Mouse (Mus musculus) forebrain, embryonic 10.5 days (tissue): ENCODE data around the gene Dlg2. TPM values are rescaled to one million over a fixed set of nuclear protein-coding genes. Genes with fewer than 3 reads are reported as not detected.

Experiments used
- DNase-seq: peaks from one replicate; pipeline ENCODE4 v3.0.0-alpha.2; 2017; ENCODE audit warnings: low spot score; ENCODE audit errors: extremely low spot score
- H3K27ac ChIP-seq: fragments of 300-500 bp; sonication (generic); 2 replicates; pipeline ENCODE4 v1.5.1; 2016; ENCODE audit warnings: mild to moderate bottlenecking
- H3K27me3 ChIP-seq: fragments of 300-500 bp; sonication (generic); 2 replicates; pipeline ENCODE4 v1.6.1; 2016; ENCODE audit warnings: mild to moderate bottlenecking; ENCODE audit not compliant: poor library complexity, severe bottlenecking
- H3K36me3 ChIP-seq: fragments of 300-500 bp; sonication (generic); replicated peaks from 2 replicates; pipeline ENCODE4 v1.6.1; 2016; ENCODE audit warnings: mild to moderate bottlenecking, moderate library complexity
- H3K4me1 ChIP-seq: fragments of 300-500 bp; sonication (generic); 2 replicates; pipeline ENCODE4 v1.6.1; 2016
- H3K4me3 ChIP-seq: fragments of 300-500 bp; sonication (generic); 2 replicates; pipeline ENCODE4 v1.5.1; 2016; ENCODE audit warnings: mild to moderate bottlenecking, moderate library complexity
- H3K9me3 ChIP-seq: fragments of 300-500 bp; sonication (generic); 2 replicates; pipeline ENCODE4 v1.6.1; 2016; ENCODE audit warnings: mild to moderate bottlenecking, moderate library complexity
- WGBS: fragments of 180-500 bp; shearing (Covaris S2); methylation state at CpG from one replicate; pipeline ENCODE4 v1.1.7; 2016; 5-methylcytosine and 5-hydroxymethylcytosine counted together
- polyA plus RNA-seq: library from polyadenylated mRNA; unstranded; fragments of >200 nt; fragmentation: Nextera tagmentation; extraction: Ambion mirVana; gene quantifications from 2 replicates; pipeline ENCODE4 v1.2.1, GENCODE M21; 2016

Dlg2 gene
- polyA plus RNA-seq, 1 experiment from 2014 or later: 0.95 TPM

GRCm38 (mm10) chr7:92454176-92454575 lies 1977.7 kb downstream of the Dlg2 start:
- Histone ChIP-seq H3K4me3 (no peak overlapping the region), H3K27me3 (no peaks in the 10 kb centered on the region), H3K27ac (no peak overlapping the region), H3K9me3 (no peaks in the 10 kb centered on the region), H3K4me1 (no peaks in the 10 kb centered on the region), H3K36me3 (no peaks in the 10 kb centered on the region)
- 75% methylated on average over 2 of the region's 2 CpGs for WGBS
- DNase-seq: no peak

GRCm38 (mm10) chr7:92455927-92456326 lies 1979.5 kb downstream of the Dlg2 start:
- H3K4me3 ChIP-seq: no peak overlapping the region
- no peak overlapping the region for H3K27ac ChIP-seq
- H3K36me3 ChIP-seq: no peaks in the 10 kb centered on the region
- H3K4me1 ChIP-seq: no peaks in the 10 kb centered on the region
- no peaks in the 10 kb centered on the region for H3K9me3 ChIP-seq
- no peaks in the 10 kb centered on the region for H3K27me3 ChIP-seq
- no peak for DNase-seq
- 73% methylated on average over 5 of the region's 5 CpGs for WGBS

GRCm38 (mm10) chr7:92457791-92458190 lies 1981.3 kb downstream of the Dlg2 start:
- no peak for DNase-seq
- 45% methylated on average over 4 of the region's 4 CpGs for WGBS

DNA sequence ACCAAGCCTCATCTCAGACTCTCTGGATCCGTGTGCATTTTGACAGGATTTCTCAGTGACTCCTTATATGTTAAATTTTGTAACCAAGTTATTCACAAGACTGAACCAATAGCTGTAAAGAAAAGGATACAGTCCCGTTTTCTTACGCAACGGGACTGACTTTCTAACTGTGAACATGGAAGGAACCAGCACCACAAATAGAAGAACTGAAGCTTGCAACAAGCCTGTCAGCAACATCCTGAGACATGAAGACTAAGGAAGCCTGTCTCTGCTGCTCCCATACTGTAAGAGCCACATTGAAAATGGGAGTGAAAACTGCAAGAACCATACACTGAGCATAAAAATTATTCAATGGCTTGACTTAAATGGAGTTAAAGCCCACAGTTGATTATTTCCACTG lies 1981.8 kb downstream of the Dlg2 start:
- no peak for DNase-seq
- Histone ChIP-seq H3K4me3 (no peak overlapping the region), H3K27me3 (no peaks in the 10 kb centered on the region), H3K36me3 (no peaks in the 10 kb centered on the region), H3K27ac (no peak overlapping the region), H3K9me3 (no peaks in the 10 kb centered on the region), H3K4me1 (no peaks in the 10 kb centered on the region)
- WGBS: 82% methylated on average over 4 of the region's 4 CpGs

More at GRCm38 (mm10) chr7:92457791-92458190, 1981.3 kb downstream of the Dlg2 start:
- Histone ChIP-seq H3K27ac (no peak overlapping the region), H3K36me3 (no peaks in the 10 kb centered on the region), H3K4me3 (no peak overlapping the region), H3K4me1 (no peaks in the 10 kb centered on the region), H3K27me3 (no peaks in the 10 kb centered on the region), H3K9me3 (no peaks in the 10 kb centered on the region)

DNA sequence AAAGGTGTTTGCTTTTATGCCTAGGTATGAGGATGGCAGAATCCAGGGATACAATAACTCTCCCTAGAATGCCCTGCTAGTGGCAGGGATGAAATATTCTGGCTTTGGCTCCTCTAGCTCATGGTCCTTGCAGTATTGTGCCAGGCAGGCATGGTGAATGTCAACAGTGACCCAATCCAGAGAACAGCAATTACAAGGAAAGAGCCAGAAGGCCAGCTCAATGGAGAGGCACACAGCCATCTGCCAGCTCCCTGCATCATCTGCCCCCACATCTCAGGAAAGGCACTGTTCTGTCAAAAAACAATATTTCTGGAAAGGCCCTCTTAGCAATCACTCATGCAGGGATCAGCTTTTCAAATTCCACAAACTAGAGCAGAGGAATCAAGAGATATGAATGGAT lies 1984.1 kb downstream of the Dlg2 start:
- Histone ChIP-seq H3K4me1 (peaks cover 4% of the 10 kb centered on the region; the same call in 1 of the 2 replicates), H3K27ac (no peak overlapping the region), H3K27me3 (no peaks in the 10 kb centered on the region), H3K9me3 (no peaks in the 10 kb centered on the region), H3K36me3 (no peaks in the 10 kb centered on the region), H3K4me3 (no peak overlapping the region)
- no peak for DNase-seq

- Histone ChIP-seq H3K4me3 (no peak overlapping the region), H3K27ac (no peak overlapping the region), H3K4me1 (peaks cover 4% of the 10 kb centered on the region; the same call in 1 of the 2 replicates), H3K27me3 (no peaks in the 10 kb centered on the region), H3K9me3 (no peaks in the 10 kb centered on the region), H3K36me3 (no peaks in the 10 kb centered on the region)
- WGBS: 86% methylated on average over 3 of the region's 3 CpGs
- DNase-seq: no peak
Observed at GRCm38 (mm10) chr7:92461256-92461655, 1984.8 kb downstream of the Dlg2 start.

DNA sequence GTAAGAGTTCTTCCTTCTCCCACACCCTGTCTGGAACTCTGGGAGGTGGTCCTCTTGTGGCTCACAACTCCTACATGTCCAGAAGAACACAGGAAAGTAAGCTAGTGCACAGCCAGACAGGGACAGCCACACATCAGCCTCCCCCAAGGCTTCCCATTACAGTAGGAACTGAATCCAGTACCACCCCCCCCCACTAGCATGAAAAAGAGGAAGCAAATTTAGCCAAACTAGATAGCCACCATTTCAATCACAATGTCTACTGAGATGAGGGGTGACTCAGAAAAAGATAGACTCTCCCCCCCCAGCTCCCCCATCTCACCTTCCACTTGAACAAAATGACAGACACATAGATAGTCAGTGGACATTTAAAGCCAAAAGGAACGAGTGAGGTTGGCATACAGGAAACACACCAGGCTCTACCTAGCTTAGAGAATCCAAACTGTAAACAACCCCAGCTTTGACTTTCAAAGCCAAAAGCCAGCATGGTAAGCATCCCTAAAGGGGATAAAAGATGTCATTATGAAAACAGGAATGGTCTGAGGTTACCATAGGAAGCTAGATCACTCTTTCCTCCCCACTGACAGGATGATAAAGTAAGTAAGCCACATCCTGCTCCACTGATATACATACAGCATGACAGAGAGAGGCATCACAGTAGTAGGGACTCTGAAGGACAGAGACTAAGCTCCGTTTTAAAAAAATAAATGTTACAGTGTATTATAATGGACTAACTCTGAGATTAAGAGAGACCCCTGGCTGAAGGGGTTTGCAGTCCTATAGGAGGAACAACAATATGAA lies 1986.8 kb downstream of the Dlg2 start:
- H3K27me3 ChIP-seq: no peaks in the 10 kb centered on the region
- H3K4me1 ChIP-seq: peaks cover 4% of the 10 kb centered on the region; the same call in 1 of the 2 replicates
- no peak overlapping the region for H3K4me3 ChIP-seq
- 80% methylated on average over 2 of the region's 2 CpGs for WGBS
- no peak overlapping the region for H3K27ac ChIP-seq
- no peaks in the 10 kb centered on the region for H3K36me3 ChIP-seq
- H3K9me3 ChIP-seq: no peaks in the 10 kb centered on the region
- no peak for DNase-seq

- no peak overlapping the region for H3K4me3 ChIP-seq
- H3K27me3 ChIP-seq: no peaks in the 10 kb centered on the region
- no peak for DNase-seq
- H3K36me3 ChIP-seq: no peaks in the 10 kb centered on the region
- no peaks in the 10 kb centered on the region for H3K9me3 ChIP-seq
- H3K27ac ChIP-seq: no peak overlapping the region
- peaks cover 4% of the 10 kb centered on the region; the same call in 1 of the 2 replicates for H3K4me1 ChIP-seq
- 44% methylated on average over 2 of the region's 2 CpGs for WGBS
Observed at GRCm38 (mm10) chr7:92464290-92464689, 1987.8 kb downstream of the Dlg2 start.

DNA sequence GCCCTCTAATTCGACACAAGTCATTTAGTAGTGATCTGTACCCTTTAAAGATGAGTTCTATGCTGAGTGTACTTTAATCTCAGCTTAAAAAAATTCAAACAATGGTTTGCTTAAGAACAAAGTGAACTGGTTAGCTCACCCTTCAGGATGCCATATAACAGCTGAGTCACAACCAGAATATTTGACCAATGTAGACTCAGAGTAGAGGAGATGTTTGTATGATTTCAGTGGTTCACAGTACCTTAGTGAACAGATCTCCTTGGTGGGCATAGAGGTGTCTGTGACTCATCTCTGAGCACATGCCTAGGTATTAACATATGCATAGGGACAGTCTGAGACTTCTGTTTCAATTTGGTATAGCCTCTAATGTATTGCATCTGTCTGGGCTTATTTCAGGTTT lies 2002.7 kb downstream of the Dlg2 start:
- Histone ChIP-seq H3K9me3 (no peaks in the 10 kb centered on the region), H3K27me3 (no peaks in the 10 kb centered on the region), H3K36me3 (no peaks in the 10 kb centered on the region), H3K4me3 (no peak overlapping the region), H3K4me1 (no peaks in the 10 kb centered on the region), H3K27ac (no peak overlapping the region)
- WGBS: 70% methylated on average over 1 of the region's 1 CpGs
- no peak for DNase-seq

DNA sequence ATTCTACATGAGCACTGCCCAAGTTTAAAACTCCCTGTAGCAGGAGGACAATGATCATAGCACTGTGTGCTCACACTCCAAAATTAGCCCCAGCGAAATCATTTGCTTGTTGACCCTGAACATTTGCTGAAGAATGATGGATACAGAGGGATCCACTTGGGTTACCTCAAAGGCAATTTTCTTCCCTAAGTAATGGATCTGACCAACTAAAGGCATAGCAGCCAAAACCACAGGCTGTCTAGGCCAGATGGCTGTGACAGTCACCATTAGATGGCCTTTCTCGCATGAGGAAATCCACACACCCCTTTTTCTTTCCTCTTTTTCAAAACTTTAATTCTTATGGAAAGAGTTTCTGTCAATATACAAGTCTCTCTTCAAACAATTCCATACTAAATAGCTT lies 2003.3 kb downstream of the Dlg2 start:
- H3K4me1 ChIP-seq: no peaks in the 10 kb centered on the region
- no peak for DNase-seq
- no peak overlapping the region for H3K27ac ChIP-seq
- H3K4me3 ChIP-seq: no peak overlapping the region
- no peaks in the 10 kb centered on the region for H3K27me3 ChIP-seq
- H3K9me3 ChIP-seq: no peaks in the 10 kb centered on the region
- WGBS: 92% methylated on average over 2 of the region's 2 CpGs
- H3K36me3 ChIP-seq: no peaks in the 10 kb centered on the region

- no peaks in the 10 kb centered on the region for H3K27me3 ChIP-seq
- H3K36me3 ChIP-seq: no peaks in the 10 kb centered on the region
- peaks cover 3% of the 10 kb centered on the region; the same call in 1 of the 2 replicates for H3K4me1 ChIP-seq
- H3K27ac ChIP-seq: no peak overlapping the region
- no peak overlapping the region for H3K4me3 ChIP-seq
- DNase-seq: no peak
- H3K9me3 ChIP-seq: no peaks in the 10 kb centered on the region
- 88% methylated on average over 3 of the region's 3 CpGs for WGBS
Observed at GRCm38 (mm10) chr7:92483346-92483745, 2006.9 kb downstream of the Dlg2 start.

DNA sequence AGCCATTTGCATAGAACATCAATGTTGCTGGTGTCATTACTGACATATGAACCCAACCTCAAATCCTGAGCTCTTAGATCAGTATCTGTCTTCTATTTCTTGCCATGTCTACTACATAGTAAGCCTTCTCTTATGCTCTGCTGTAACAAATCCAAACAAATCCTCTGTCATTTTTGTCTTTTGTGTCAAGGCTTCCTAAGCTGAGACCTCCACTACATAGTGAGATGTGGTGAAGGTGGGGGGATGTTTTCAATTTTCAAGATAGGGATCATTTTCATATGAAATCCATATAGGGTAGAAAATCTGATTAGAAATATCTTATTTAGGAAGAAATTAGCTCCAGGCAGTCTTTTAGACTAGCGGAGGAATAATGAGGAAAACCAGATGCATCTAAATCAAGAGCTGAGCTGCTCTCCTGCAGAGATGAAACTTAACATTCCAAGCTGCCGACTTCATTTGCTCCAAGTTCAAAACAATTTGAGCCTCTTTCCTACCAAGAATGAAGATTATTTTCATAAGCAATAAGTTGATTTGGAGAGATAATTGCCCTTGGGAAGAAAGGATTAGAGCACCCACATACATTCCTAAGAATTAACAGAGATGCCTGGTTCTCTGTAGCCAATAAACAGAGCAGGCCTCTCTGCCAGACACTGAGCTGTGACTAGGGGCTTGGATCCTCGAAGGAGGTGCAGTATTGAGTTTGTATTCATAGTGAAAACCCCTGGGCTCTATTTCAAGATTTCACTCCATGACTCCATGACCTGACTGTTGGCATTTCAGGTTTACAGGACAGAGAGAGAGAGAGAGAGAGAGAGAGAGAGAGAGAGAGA lies 2009.6 kb downstream of the Dlg2 start:
- Histone ChIP-seq H3K4me3 (no peak overlapping the region), H3K27me3 (no peaks in the 10 kb centered on the region), H3K36me3 (no peaks in the 10 kb centered on the region), H3K9me3 (no peaks in the 10 kb centered on the region), H3K27ac (no peak overlapping the region), H3K4me1 (peaks cover 3% of the 10 kb centered on the region; the same call in 1 of the 2 replicates)
- WGBS: 67% methylated on average over 3 of the region's 3 CpGs
- DNase-seq: no peak

DNA sequence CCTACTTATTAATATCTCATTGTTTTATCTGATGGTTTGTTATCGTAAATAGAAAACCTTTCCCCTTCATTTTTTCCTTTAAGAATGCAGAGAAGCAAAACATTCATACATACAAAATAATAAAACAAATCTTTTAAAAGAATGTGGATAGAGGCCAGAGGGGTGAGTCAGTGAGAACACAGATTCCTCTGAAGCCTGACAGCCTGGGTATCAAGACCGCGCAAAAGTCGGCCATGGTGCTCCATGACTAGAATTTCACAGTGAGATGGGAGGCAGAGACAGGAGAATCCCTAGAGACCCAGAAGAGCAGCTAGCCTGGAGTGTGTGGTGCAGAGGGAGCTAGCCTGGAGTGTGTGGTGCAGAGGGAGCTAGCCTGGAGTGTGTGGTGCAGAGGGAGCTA lies 2010.4 kb downstream of the Dlg2 start:
- H3K4me3 ChIP-seq: no peak overlapping the region
- 96% methylated on average over 4 of the region's 4 CpGs for WGBS
- H3K4me1 ChIP-seq: peaks cover 3% of the 10 kb centered on the region; the same call in 1 of the 2 replicates
- no peaks in the 10 kb centered on the region for H3K36me3 ChIP-seq
- H3K27ac ChIP-seq: no peak overlapping the region
- no peak for DNase-seq
- no peaks in the 10 kb centered on the region for H3K27me3 ChIP-seq
- H3K9me3 ChIP-seq: no peaks in the 10 kb centered on the region
